Mouse (Mus musculus) G1E (cell line): ENCODE measurements around the gene Rlf.

Experiments
- CTCF ChIP-seq: IDR thresholded peaks from 2 replicates; pipeline ENCODE4 v1.5.1; 2012; ENCODE audit warnings: low read depth, low read length, inconsistent platforms, mixed read lengths
- GATA1 ChIP-seq: IDR thresholded peaks from 2 replicates; pipeline ENCODE4 v1.6.1; 2012; ENCODE audit warnings: borderline replicate concordance, low read length, inconsistent platforms, mixed read lengths
- GATA2 ChIP-seq: IDR thresholded peaks from 2 replicates; pipeline ENCODE4 v1.6.1; 2012; ENCODE audit warnings: low read depth, low read length, inconsistent platforms, borderline replicate concordance
- POLR2AphosphoS5 ChIP-seq: IDR thresholded peaks from 2 replicates; pipeline ENCODE4 v1.6.1; 2012; ENCODE audit warnings: low read depth, low read length, inconsistent platforms; ENCODE audit not compliant: insufficient replicate concordance
- TAL1 ChIP-seq: conservative IDR thresholded peaks from 2 replicates; pipeline ENCODE4 v1.6.1; 2012; ENCODE audit warnings: low read depth, low read length, inconsistent platforms, mixed read lengths

- TF ChIP-seq CTCF = no peak
- TF ChIP-seq GATA2 = no peak
- TF ChIP-seq TAL1 = no peak
- TF ChIP-seq GATA1 = no peak
- no peak for TF ChIP-seq POLR2AphosphoS5
Measured at GRCm38 (mm10) chr4:121103304-121103703, 111.6 kb downstream of the Rlf start.
